Mouse (Mus musculus) stomach, embryonic 16.5 days (tissue): ENCODE measurements at regions not wholly inside any gene's neighbourhood (a gene's known extent, or its start where the extent isn't known, plus 50 kb on each side); places are given as distances from the start of the nearest gene placed in this dataset.

Experiments
- ATAC-seq: fragments of 200-750 bp; cut with Nextera tagmentation; 2 replicates; pipeline ENCODE4 v1.8.0; 2017; ENCODE audit warnings: moderate number of reproducible peaks, moderate TSS enrichment; ENCODE audit not compliant: insufficient read depth, low FRiP score
- H3K27ac ChIP-seq: fragments of 300-500 bp; sonication (generic); 2 replicates; pipeline ENCODE4 v1.5.1; 2014; ENCODE audit warnings: low read length
- H3K27me3 ChIP-seq: fragments of 300-500 bp; sonication (generic); 2 replicates; pipeline ENCODE4 v1.6.1; 2014; ENCODE audit warnings: low read length, control low read depth, mixed read lengths; ENCODE audit not compliant: control insufficient read depth, insufficient read depth
- H3K36me3 ChIP-seq: fragments of 300-500 bp; sonication (generic); 2 replicates; pipeline ENCODE4 v1.6.1; 2014; ENCODE audit warnings: low read length; ENCODE audit not compliant: control insufficient read depth, insufficient read depth
- H3K4me1 ChIP-seq: fragments of 300-500 bp; sonication (generic); 2 replicates; pipeline ENCODE4 v1.6.1; 2014; ENCODE audit warnings: low read length, control low read depth, mixed read lengths; ENCODE audit not compliant: control insufficient read depth, insufficient read depth
- H3K4me2 ChIP-seq: fragments of 300-500 bp; sonication (generic); 2 replicates; pipeline ENCODE4 v1.6.1; 2014; ENCODE audit warnings: low read depth, low read length, mixed read lengths
- H3K4me3 ChIP-seq: fragments of 300-500 bp; sonication (generic); replicated peaks from 2 replicates; pipeline ENCODE4 v1.5.1; 2014; ENCODE audit warnings: mild to moderate bottlenecking, low read length
- H3K9ac ChIP-seq: fragments of 300-500 bp; sonication (generic); 2 replicates; pipeline ENCODE4 v1.6.1; 2014; ENCODE audit warnings: low read length
- H3K9me3 ChIP-seq: fragments of 300-500 bp; sonication (generic); replicated peaks from 2 replicates; pipeline ENCODE4 v1.6.1; 2016; ENCODE audit warnings: low read length, control low read depth; ENCODE audit not compliant: control insufficient read depth
- WGBS: fragments of 180-500 bp; shearing (Covaris S2); extraction: QIAGEN DNeasy Blood & Tissue Kit; methylation state at CpG from one replicate; pipeline ENCODE4 v1.1.7; 2014; 5-methylcytosine and 5-hydroxymethylcytosine counted together

DNA sequence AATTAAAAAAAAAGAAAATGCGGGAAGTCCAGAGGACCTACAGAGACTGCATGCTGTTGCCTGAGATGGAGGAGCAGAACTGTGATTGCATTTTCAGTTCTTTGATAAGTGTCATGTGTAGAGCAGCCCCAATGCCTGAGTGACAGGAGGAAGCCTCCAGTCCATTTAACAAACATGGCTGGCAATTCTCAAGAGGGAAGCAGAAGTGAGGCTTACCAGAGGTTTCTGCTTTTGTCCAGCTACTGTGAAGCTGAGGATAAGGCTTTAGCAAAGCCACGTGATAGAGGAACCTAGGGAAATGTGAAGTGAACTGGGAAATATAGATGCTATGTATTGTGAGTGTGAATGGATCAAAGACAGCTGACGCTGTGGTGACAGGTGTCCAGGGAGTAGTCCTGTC lies 56.6 kb downstream of the Sucnr1 start:
- H3K36me3 ChIP-seq, result no peaks in the 10 kb centered on the region
- H3K27me3 ChIP-seq, result no peaks in the 10 kb centered on the region
- 92% methylated on average over 3 of the region's 3 CpGs for WGBS
- H3K4me3 ChIP-seq, result no peak overlapping the region
- no peak overlapping the region for H3K27ac ChIP-seq
- H3K9ac ChIP-seq, result no peak overlapping the region
- no peak overlapping the region for H3K4me2 ChIP-seq
- ATAC-seq, result no peak
- H3K4me1 ChIP-seq, result no peaks in the 10 kb centered on the region
- no peaks in the 10 kb centered on the region for H3K9me3 ChIP-seq

DNA sequence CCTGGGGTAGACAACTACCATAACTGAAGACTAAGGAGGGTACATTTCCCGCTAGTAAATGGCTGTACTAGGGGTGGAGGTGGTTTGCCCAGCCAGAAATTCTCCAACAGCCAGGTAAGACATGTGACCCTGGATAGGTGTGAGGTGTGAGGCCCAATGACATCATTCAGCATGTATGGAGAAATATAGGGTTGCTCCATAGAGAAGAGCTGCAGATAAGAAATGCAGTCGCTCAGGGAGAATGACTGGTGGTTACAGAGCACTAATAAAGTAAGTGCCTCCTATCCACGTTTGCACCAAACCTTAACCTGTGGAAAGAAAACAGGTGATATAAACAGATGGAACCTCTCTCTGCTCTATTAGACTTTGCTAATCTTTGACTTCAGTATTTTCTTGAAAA lies 78.2 kb downstream of the Sucnr1 start:
- Histone ChIP-seq H3K36me3 (no peaks in the 10 kb centered on the region), H3K9me3 (no peaks in the 10 kb centered on the region), H3K4me1 (no peaks in the 10 kb centered on the region), H3K27ac (no peak overlapping the region), H3K4me2 (no peak overlapping the region), H3K27me3 (no peaks in the 10 kb centered on the region), H3K9ac (no peak overlapping the region), H3K4me3 (no peak overlapping the region)
- no peak for ATAC-seq
- 75% methylated on average over 3 of the region's 3 CpGs for WGBS

DNA sequence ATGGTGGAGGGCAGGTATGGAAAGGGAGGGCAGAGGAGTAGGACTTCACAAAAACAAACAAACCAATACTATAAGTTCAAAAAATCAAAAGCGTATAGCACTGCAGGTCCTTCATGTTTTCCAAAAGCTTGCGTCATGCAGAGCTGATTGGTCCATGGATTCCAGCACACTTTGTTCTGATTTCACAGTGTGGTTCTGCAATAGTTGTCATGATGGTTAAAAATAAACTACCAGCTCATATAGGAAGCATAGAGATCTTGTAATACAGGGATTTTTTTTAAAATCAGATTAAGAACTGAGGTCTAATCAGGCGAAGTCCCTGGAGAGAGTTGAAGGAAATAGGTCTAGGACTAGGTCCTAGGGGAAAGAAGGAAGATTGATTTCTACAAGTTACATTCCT lies 86.0 kb downstream of the Sucnr1 start:
- peak; percentile 33; the same call in 1 of the 2 replicates for ATAC-seq
- WGBS, result 63% methylated on average over 3 of the region's 3 CpGs

DNA sequence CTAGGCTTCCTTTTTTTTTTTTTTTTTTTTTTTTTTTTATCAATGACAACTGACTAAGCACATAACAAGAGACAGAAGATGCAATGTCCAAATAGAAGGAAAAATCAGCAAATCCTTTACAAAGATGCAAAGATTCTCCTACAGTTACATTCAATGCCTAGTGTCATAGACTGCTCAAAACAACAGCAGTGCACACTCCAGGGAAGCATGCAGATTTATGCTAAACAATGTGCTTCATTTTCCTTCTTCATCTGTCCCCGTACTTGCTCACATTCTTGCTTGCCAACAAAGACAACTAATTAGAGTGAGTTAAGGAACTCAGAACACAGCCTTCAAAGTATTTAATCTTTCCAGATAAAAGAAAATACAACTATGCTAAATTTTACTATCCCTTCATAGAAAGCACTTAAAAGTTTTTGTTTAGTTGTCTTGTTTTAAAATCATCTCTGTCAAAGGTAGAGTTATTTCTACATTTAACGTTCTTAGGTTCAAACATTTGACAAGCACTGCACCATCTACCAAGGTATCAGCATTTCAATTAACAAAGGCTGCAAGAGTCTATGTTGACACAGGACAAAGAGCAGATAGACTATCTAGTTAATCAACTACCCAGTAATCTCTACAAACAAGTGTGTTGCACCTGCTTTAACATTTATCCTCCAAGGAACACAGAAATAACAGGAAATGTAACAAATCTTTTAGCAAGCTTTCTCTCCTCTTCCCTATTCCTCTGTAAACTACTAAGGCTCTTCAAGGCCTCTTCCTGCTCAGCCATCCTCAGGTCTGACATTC lies 86.7 kb downstream of the Sucnr1 start:
- H3K27ac ChIP-seq, result no peak overlapping the region

More for the DNA sequence above, 86.0 kb downstream of the Sucnr1 start:
- H3K9me3 ChIP-seq, result no peaks in the 10 kb centered on the region
- H3K27ac ChIP-seq, result no peak overlapping the region
- H3K27me3 ChIP-seq, result no peaks in the 10 kb centered on the region
- H3K4me3 ChIP-seq, result no peak overlapping the region
- H3K4me1 ChIP-seq, result no peaks in the 10 kb centered on the region
- no peak overlapping the region for H3K4me2 ChIP-seq
- no peak overlapping the region for H3K9ac ChIP-seq
- no peaks in the 10 kb centered on the region for H3K36me3 ChIP-seq

DNA sequence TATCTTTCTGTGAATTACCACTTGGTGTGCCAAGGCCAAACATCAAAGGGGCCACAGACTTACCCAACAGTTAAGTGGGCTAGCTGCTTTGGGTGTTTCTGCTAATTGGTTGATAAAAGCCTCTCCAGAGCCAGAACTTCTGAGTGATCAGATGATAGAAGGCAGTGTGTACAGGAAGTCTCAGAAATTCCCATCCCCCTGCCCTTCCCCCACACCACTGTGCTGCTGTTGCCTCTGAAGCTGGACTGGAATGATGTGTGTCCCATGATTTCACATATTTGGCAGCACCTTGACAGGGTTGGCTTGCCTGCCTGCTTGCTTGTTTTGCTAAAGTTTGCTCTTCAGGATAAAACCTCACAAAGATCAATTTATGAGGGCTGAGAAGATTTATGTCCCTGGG lies 87.9 kb downstream of the Sucnr1 start:
- Histone ChIP-seq H3K36me3 (no peaks in the 10 kb centered on the region), H3K27me3 (no peaks in the 10 kb centered on the region), H3K4me1 (no peaks in the 10 kb centered on the region), H3K9me3 (no peaks in the 10 kb centered on the region), H3K9ac (no peak overlapping the region), H3K4me2 (no peak overlapping the region), H3K4me3 (no peak overlapping the region), H3K27ac (no peak overlapping the region)
- ATAC-seq, result peak; percentile 66; the same call in 1 of the 2 replicates

More for the DNA sequence above, 86.7 kb downstream of the Sucnr1 start:
- ATAC-seq, result no peak
- H3K9ac ChIP-seq, result no peak overlapping the region
- no peaks in the 10 kb centered on the region for H3K4me1 ChIP-seq
- no peak overlapping the region for H3K4me3 ChIP-seq
- WGBS, result 35% methylated on average over 2 of the region's 2 CpGs
- no peaks in the 10 kb centered on the region for H3K9me3 ChIP-seq
- H3K36me3 ChIP-seq, result no peaks in the 10 kb centered on the region
- H3K4me2 ChIP-seq, result no peak overlapping the region
- H3K27me3 ChIP-seq, result no peaks in the 10 kb centered on the region

DNA sequence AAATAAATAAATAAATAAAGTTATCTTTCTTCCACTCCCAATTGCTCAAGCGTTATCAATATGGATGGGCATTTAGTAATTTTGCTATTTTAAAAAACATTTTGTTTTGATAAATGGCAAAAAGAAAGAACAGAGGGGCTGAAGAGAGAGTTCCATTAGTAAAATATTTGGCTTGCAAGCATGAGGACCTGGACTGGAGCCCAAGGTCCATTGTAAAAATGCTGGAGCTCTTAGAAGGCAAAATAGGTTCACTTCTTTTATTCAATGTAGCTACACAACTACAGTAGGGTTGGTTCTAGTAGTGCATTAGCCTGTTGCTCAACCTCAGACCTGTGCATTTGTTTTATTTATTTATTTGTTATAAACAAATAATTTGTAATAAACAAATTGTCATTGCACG lies 102.8 kb downstream of the Sucnr1 start:
- Histone ChIP-seq H3K9me3 (no peaks in the 10 kb centered on the region), H3K4me1 (no peaks in the 10 kb centered on the region), H3K4me3 (no peak overlapping the region), H3K27ac (no peak overlapping the region), H3K4me2 (no peak overlapping the region), H3K27me3 (no peaks in the 10 kb centered on the region), H3K36me3 (no peaks in the 10 kb centered on the region), H3K9ac (no peak overlapping the region)
- 77% methylated on average over 2 of the region's 2 CpGs for WGBS
- no peak for ATAC-seq

DNA sequence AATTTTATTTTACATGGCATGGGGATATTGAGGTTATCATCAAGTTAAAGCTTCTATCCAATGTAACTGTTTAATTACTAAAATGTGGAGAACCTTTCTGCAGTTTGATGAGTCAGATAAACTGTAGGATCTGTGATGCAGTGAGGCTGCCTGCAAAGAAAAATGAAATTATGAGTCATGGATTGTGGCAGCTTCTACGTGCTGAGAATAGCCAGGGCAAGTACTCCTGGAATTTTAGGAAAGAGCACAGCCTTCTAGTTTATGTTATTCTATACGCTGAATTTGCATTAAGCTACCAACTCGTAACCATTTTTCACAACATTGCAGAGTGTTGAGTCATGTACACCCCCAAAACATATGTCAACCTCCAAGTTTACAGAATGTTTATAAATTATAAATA lies 114.4 kb downstream of the Sucnr1 start:
- H3K4me3 ChIP-seq, result no peak overlapping the region
- ATAC-seq, result no peak
- H3K4me1 ChIP-seq, result no peaks in the 10 kb centered on the region
- no peaks in the 10 kb centered on the region for H3K36me3 ChIP-seq
- H3K9ac ChIP-seq, result no peak overlapping the region
- no peaks in the 10 kb centered on the region for H3K27me3 ChIP-seq
- WGBS, result 64% methylated on average over 3 of the region's 3 CpGs
- no peak overlapping the region for H3K4me2 ChIP-seq
- no peak overlapping the region for H3K27ac ChIP-seq
- H3K9me3 ChIP-seq, result no peaks in the 10 kb centered on the region

DNA sequence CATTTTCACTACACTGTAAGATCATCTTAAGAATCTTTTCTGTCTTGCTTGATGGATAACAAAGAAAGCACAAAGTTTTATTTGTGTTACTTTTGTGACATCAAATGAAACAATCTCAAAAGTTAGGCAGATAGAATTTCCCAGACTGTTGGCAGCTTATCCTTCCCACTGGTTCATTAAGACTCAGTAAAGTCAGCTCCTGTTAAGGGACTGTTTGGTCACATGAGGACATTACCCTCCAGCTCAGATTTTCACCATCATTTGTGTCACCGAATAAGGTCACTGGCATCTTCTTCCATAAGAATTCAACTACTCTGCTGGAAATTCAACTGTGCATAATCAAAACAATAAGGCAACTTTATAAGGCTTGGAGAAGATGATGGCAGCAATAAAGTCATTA lies 126.3 kb downstream of the Sucnr1 start:
- Histone ChIP-seq H3K36me3 (no peaks in the 10 kb centered on the region), H3K4me3 (no peak overlapping the region), H3K27me3 (no peaks in the 10 kb centered on the region), H3K27ac (no peak overlapping the region), H3K9ac (no peak overlapping the region), H3K9me3 (no peaks in the 10 kb centered on the region), H3K4me1 (no peaks in the 10 kb centered on the region), H3K4me2 (no peak overlapping the region)
- 80% methylated on average over 1 of the region's 1 CpGs for WGBS
- no peak for ATAC-seq

DNA sequence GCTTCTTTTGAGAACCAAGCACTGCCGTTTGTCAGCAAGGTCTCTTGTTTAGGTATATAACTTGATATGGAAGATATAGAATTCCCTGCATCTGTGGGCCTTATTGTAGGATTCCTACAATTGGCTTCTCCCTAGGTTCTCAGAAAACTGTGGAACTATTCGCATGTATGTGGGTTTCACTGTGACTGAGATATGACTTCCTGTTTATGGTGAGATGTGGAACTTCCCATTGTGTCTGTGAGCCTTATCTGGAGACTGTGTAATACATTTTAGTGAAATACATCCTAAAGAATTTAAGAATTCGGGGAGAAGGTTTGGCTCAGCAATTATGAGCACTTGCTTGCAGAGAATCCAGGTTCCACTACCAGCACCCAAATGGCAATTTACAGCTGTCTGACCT lies 137.3 kb downstream of the Sucnr1 start:
- H3K27ac ChIP-seq, result no peak overlapping the region
- H3K4me3 ChIP-seq, result no peak overlapping the region
- H3K4me1 ChIP-seq, result no peaks in the 10 kb centered on the region
- H3K9ac ChIP-seq, result no peak overlapping the region
- H3K4me2 ChIP-seq, result no peak overlapping the region
- no peaks in the 10 kb centered on the region for H3K36me3 ChIP-seq
- H3K27me3 ChIP-seq, result no peaks in the 10 kb centered on the region
- H3K9me3 ChIP-seq, result no peaks in the 10 kb centered on the region
- no peak for ATAC-seq
- WGBS, result 55% methylated on average over 3 of the region's 3 CpGs
